Mouse (Mus musculus) lung, postnatal 0 days (tissue): ENCODE results near the gene Car5a. TPM values are rescaled to one million over a fixed set of nuclear protein-coding genes. Genes with fewer than 3 reads are reported as not detected.

ENCODE experiments used
- ATAC-seq: fragments of 200-750 bp; cut with Nextera tagmentation; 2 replicates; pipeline ENCODE4 v1.8.0; 2017; ENCODE audit warnings: moderate library complexity
- DNase-seq: peaks from one replicate; pipeline ENCODE4 v3.0.0-alpha.2; 2016; ENCODE audit warnings: low spot score
- H3K27ac ChIP-seq: fragments of 300-500 bp; sonication (generic); 2 replicates; pipeline ENCODE4 v1.5.1; 2014; ENCODE audit warnings: antibody characterized with exemption, mild to moderate bottlenecking, low read length, mixed read lengths
- H3K27me3 ChIP-seq: fragments of 300-500 bp; sonication (generic); replicated peaks from 2 replicates; pipeline ENCODE4 v1.6.1; 2014; ENCODE audit warnings: low read length, mixed read lengths; ENCODE audit not compliant: insufficient read depth
- H3K36me3 ChIP-seq: fragments of 300-500 bp; sonication (generic); 2 replicates; pipeline ENCODE4 v1.6.1; 2014; ENCODE audit warnings: low read length, mixed read lengths; ENCODE audit not compliant: insufficient read depth
- H3K4me1 ChIP-seq: fragments of 300-500 bp; sonication (generic); 2 replicates; pipeline ENCODE4 v1.6.1; 2014; ENCODE audit warnings: antibody characterized with exemption, low read depth, low read length, mixed read lengths; ENCODE audit not compliant: insufficient read depth
- H3K4me2 ChIP-seq: fragments of 300-500 bp; sonication (generic); replicated peaks from 2 replicates; pipeline ENCODE4 v1.6.1; 2014; ENCODE audit warnings: low read depth, mild to moderate bottlenecking, low read length, moderate library complexity, mixed read lengths
- H3K4me3 ChIP-seq: fragments of 300-500 bp; sonication (generic); 2 replicates; pipeline ENCODE4 v1.5.1; 2014; ENCODE audit warnings: low read depth, low read length
- H3K9ac ChIP-seq: fragments of 300-500 bp; sonication (generic); replicated peaks from 2 replicates; pipeline ENCODE4 v1.6.1; 2014; ENCODE audit warnings: low read depth, mild to moderate bottlenecking
- H3K9me3 ChIP-seq: fragments of 300-500 bp; sonication (generic); 2 replicates; pipeline ENCODE4 v1.6.1; 2016; ENCODE audit warnings: low read length, mixed read lengths
- CTCF ChIP-seq: IDR thresholded peaks from 2 replicates; pipeline ENCODE4 v1.5.1; 2016; ENCODE audit warnings: antibody characterized with exemption, mild to moderate bottlenecking
- EP300 ChIP-seq: IDR thresholded peaks from 2 replicates; pipeline ENCODE4 v1.6.1; 2016; ENCODE audit warnings: antibody characterized with exemption, mild to moderate bottlenecking, control low read depth
- WGBS: fragments of 180-500 bp; shearing (Covaris S2); extraction: QIAGEN DNeasy Blood & Tissue Kit; methylation state at CpG from one replicate; pipeline ENCODE4 v1.1.7; 2014; 5-methylcytosine and 5-hydroxymethylcytosine counted together
- polyA plus RNA-seq: library from polyadenylated mRNA; unstranded; fragments of >200 nt; fragmentation: Nextera tagmentation; extraction: Ambion mirVana; gene quantifications from 2 replicates; pipeline ENCODE4 v1.2.1, GENCODE M21; 2015

Gene Car5a
- polyA plus RNA-seq, 1 experiment from 2014 or later = 0.61 TPM

- Histone ChIP-seq H3K4me2 (peak overlapping the region; percentile 72), H3K9ac (no peak overlapping the region), H3K9me3 (no peaks in the 10 kb centered on the region), H3K27me3 (no peaks in the 10 kb centered on the region), H3K4me3 (no peak overlapping the region), H3K36me3 (0 out of 2 replicates have a peak, but pooled peaks cover 4% of the 10 kb centered on the region), H3K27ac (no peak overlapping the region), H3K4me1 (peaks cover 14% of the 10 kb centered on the region; the same call in 1 of the 2 replicates)
- TF ChIP-seq EP300 = no peak
- no peak for TF ChIP-seq CTCF
- DNase-seq (no peak), ATAC-seq (no peak)
Observed at GRCm38 (mm10) chr8:121952122-121952521, 7.4 kb upstream of the Car5a start.

DNA sequence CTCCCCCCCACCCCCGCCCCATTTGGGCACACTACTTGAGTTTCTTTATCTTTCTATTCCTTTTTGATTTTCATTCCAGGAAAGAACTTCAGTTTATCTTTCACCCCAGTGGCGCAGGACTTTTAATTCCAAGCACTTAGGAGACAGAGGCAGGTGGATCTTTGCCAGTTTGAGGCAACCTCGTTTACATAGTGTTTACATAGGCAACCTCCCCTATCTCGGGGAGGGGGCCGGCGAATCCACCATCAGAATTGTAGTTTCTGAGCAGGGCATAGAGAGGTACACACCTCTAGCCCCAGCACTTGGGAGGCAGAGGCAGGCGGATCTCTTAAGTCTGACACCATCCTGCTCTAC, 6.9 kb upstream of the Car5a start:
- Histone ChIP-seq H3K4me1 (peaks cover 14% of the 10 kb centered on the region; the same call in 1 of the 2 replicates), H3K36me3 (0 out of 2 replicates have a peak, but pooled peaks cover 4% of the 10 kb centered on the region), H3K4me2 (peak overlapping the region; percentile 72), H3K27ac (peak overlapping the region; percentile 98), H3K27me3 (no peaks in the 10 kb centered on the region), H3K9ac (peak overlapping the region; percentile 96; the same call in 1 of the 2 replicates), H3K4me3 (peak overlapping the region; percentile 93), H3K9me3 (no peaks in the 10 kb centered on the region)
- DNase-seq (no peak), ATAC-seq (no peak)
- 15% methylated on average over 7 of the region's 7 CpGs for WGBS
- TF ChIP-seq CTCF (no peak), EP300 (0 out of 2 replicates have a peak, but pooled peaks have one; percentile 45)

- peak overlapping the region; percentile 96 for H3K9ac ChIP-seq
- H3K4me1 ChIP-seq = peaks cover 14% of the 10 kb centered on the region; the same call in 1 of the 2 replicates
- DNase-seq = peak; percentile 93
- H3K4me2 ChIP-seq = peak overlapping the region; percentile 72
- TF ChIP-seq CTCF (peak; percentile 50), EP300 (no peak; the same call in 1 of the 2 replicates)
- 0 out of 2 replicates have a peak, but pooled peaks cover 3% of the 10 kb centered on the region for H3K36me3 ChIP-seq
- ATAC-seq = peak; percentile 16
- H3K9me3 ChIP-seq = no peaks in the 10 kb centered on the region
- H3K27me3 ChIP-seq = no peaks in the 10 kb centered on the region
- H3K27ac ChIP-seq = peak overlapping the region; percentile 98
- H3K4me3 ChIP-seq = peak overlapping the region; percentile 93
- under 1% methylated on average over 74 of the region's 97 CpGs for WGBS
Observed at GRCm38 (mm10) chr8:121950749-121951655, 6.3 kb upstream of the Car5a start.

GRCm38 (mm10) chr8:121949941-121950748, 5.4 kb upstream of the Car5a start:
- Histone ChIP-seq H3K36me3 (no peaks in the 10 kb centered on the region), H3K4me3 (peak overlapping the region; percentile 93), H3K27ac (peak overlapping the region; percentile 98), H3K4me2 (peak overlapping the region; percentile 72), H3K9ac (peak overlapping the region; percentile 96), H3K27me3 (no peaks in the 10 kb centered on the region), H3K9me3 (no peaks in the 10 kb centered on the region), H3K4me1 (peaks cover 14% of the 10 kb centered on the region; the same call in 1 of the 2 replicates)
- WGBS = under 1% methylated on average over 58 of the region's 66 CpGs
- TF ChIP-seq EP300 (no peak), CTCF (no peak)
- ATAC-seq (peak; percentile 93), DNase-seq (peak; percentile 99)

DNA sequence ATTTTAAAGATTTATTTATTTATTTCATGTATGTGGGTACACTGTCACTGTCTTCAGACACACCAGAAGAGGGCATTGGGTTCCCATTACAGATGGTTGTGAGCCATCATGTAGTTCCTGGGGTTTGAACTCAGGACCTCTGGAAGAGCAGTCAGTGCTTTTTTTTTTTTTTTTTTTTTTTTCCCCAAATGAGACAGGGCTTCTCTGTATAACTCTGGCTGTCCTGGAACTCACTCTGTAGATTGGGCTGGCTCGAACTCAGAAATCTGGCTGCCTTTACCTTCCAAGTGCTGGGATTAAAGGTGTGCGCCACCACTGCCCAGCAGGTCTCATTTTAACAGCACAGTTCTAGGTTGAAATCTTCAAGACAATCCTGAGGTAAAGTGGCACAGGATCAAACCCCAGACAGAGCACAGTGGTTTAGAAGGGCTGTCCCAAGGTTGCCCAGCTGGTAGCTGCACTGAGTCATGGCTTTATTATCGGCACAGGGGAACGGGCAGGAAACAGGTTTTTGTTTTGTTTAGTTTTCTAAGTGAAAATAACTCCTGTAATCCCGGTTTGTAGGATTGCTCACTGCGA, 4.6 kb upstream of the Car5a start, which contains the start of gene Banp:
Gene Banp, plus strand, starts transcription at position 529 of the 579 bp plus-strand sequence.
- Histone ChIP-seq H3K36me3 (no peaks in the 10 kb centered on the region), H3K4me1 (peaks cover 14% of the 10 kb centered on the region; the same call in 1 of the 2 replicates), H3K9me3 (no peaks in the 10 kb centered on the region), H3K27ac (peak within 1 kb of the TSS; percentile 98), H3K4me3 (peak within 1 kb of the TSS; percentile 93), H3K27me3 (no peaks in the 10 kb centered on the region), H3K4me2 (peak within 1 kb of the TSS; percentile 72), H3K9ac (peak within 1 kb of the TSS; percentile 96)
- ATAC-seq (no peak), DNase-seq (no peak)
- WGBS = 52% methylated on average over 6 of the region's 6 CpGs
- TF ChIP-seq EP300 (no peak), CTCF (no peak)
